Mouse (Mus musculus) embryonic facial prominence, embryonic 13.5 days (tissue): ENCODE results near the gene Hdac9. TPM values are rescaled to one million over a fixed set of nuclear protein-coding genes. Genes with fewer than 3 reads are reported as not detected.

Source experiments
- ATAC-seq: fragments of 200-750 bp; cut with Nextera tagmentation; 2 replicates; pipeline ENCODE4 v1.8.0; 2017; ENCODE audit warnings: low read depth; ENCODE audit not compliant: insufficient number of reproducible peaks, insufficient read depth, low FRiP score, low TSS enrichment
- H3K27ac ChIP-seq: fragments of 300-500 bp; sonication (generic); 2 replicates; pipeline ENCODE4 v1.5.1; 2015; ENCODE audit warnings: moderate library complexity, mild to moderate bottlenecking, inconsistent platforms
- H3K27me3 ChIP-seq: fragments of 300-500 bp; sonication (generic); 2 replicates; pipeline ENCODE4 v1.6.1; 2015; ENCODE audit warnings: mild to moderate bottlenecking, inconsistent platforms
- H3K36me3 ChIP-seq: fragments of 300-500 bp; sonication (generic); 2 replicates; pipeline ENCODE4 v1.6.1; 2015; ENCODE audit warnings: mild to moderate bottlenecking, inconsistent platforms
- H3K4me1 ChIP-seq: fragments of 300-500 bp; sonication (generic); 2 replicates; pipeline ENCODE4 v1.6.1; 2015; ENCODE audit warnings: inconsistent platforms
- H3K4me2 ChIP-seq: fragments of 300-500 bp; sonication (generic); 2 replicates; pipeline ENCODE4 v1.6.1; 2015; ENCODE audit warnings: moderate library complexity, mild to moderate bottlenecking, inconsistent platforms
- H3K4me3 ChIP-seq: fragments of 300-500 bp; sonication (generic); 2 replicates; pipeline ENCODE4 v1.5.1; 2015; ENCODE audit warnings: mild to moderate bottlenecking, inconsistent platforms
- H3K9ac ChIP-seq: fragments of 300-500 bp; sonication (generic); 2 replicates; pipeline ENCODE4 v1.6.1; 2015; ENCODE audit warnings: mild to moderate bottlenecking, inconsistent platforms
- H3K9me3 ChIP-seq: fragments of 300-500 bp; sonication (generic); 2 replicates; pipeline ENCODE4 v1.6.1; 2016; ENCODE audit warnings: inconsistent platforms
- WGBS: fragments of 180-500 bp; shearing (Covaris S2); methylation state at CpG from one replicate; pipeline ENCODE4 v1.1.7; 2015; ENCODE audit warnings: mixed read lengths; 5-methylcytosine and 5-hydroxymethylcytosine counted together
- polyA plus RNA-seq: library from polyadenylated mRNA; unstranded; fragments of >200 nt; fragmentation: Nextera tagmentation; extraction: Ambion mirVana; gene quantifications from 2 replicates; pipeline ENCODE4 v1.2.1, GENCODE M21; 2015

The Hdac9 gene
- polyA plus RNA-seq, 1 experiment from 2014 or later = 7.6 TPM

DNA sequence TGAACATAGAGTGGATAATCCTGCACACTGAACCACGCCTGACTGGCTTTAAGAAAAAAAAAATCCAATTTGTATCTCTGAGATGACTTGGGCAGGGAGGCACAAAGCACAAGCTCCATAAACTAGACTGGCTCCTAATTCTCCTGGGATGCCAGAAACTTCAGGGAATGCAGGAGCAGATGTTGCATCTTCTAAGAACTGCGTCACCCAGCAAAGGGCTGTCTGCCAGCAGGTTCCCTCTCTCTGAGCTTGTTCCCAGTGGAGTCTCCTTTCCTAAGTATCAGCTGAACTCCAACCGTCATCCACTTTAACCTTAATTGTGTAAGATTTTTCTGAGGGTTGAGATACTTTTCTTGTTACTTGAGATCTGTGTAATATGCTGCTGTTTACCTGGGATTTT is 140.7 kb downstream of the Hdac9 start:
- H3K9ac ChIP-seq = no peak overlapping the region
- no peak overlapping the region for H3K27ac ChIP-seq
- no peak overlapping the region for H3K4me3 ChIP-seq
- H3K27me3 ChIP-seq = no peaks in the 10 kb centered on the region
- 52% methylated on average over 3 of the region's 3 CpGs for WGBS
- H3K4me2 ChIP-seq = no peak overlapping the region
- no peak for ATAC-seq
- no peaks in the 10 kb centered on the region for H3K4me1 ChIP-seq
- H3K36me3 ChIP-seq = no peaks in the 10 kb centered on the region
- no peaks in the 10 kb centered on the region for H3K9me3 ChIP-seq

DNA sequence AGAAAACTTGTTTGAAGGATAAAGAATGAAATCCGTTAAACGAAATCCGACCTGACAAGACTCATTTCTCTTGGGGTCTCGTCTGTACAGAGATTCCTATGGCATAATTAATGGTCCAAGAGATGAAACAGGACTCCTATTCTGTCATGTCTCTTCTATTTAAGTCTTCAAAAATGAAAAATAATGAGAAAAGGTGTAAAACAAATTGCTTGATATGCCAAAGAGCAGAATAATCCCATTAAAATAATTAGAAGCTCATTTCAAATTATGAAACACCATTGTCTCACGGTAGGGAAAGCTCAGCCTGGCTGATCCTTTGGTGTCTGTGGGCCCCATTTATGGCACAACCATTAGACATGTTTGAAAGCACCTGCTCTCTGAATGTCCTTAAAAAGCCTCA is 142.8 kb downstream of the Hdac9 start:
- Histone ChIP-seq H3K36me3 (no peaks in the 10 kb centered on the region), H3K27me3 (no peaks in the 10 kb centered on the region), H3K4me2 (no peak overlapping the region), H3K27ac (no peak overlapping the region), H3K9ac (no peak overlapping the region), H3K9me3 (no peaks in the 10 kb centered on the region), H3K4me3 (no peak overlapping the region), H3K4me1 (no peaks in the 10 kb centered on the region)
- 61% methylated on average over 5 of the region's 5 CpGs for WGBS
- ATAC-seq = no peak

DNA sequence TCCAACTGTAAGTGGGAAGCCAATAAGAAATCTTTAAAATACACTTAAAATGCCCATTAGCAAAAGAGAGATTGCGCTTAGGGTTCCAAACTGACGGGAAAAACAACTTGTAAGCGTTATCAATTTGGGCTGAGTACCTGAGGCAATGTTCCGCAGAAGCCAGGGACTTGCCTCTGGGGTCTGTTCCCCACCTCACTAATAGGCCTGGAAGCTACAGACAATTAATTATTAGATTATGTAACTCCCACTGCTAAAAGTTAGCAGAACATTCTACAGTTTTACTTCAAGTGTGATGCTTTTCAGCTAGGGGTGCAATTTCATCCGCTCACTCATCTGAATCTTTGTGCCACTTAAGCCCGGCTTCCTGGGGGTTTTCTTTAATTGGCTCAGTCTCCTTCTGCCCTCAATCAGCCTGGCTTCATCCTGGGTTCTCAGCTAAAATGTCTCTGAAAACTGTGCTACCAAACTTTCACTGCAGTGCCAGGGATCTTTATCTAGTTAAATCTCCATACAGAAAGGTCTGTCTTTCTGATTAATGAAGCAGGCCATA is 149.6 kb downstream of the Hdac9 start:
- H3K4me1 ChIP-seq = no peaks in the 10 kb centered on the region
- WGBS = 69% methylated on average over 6 of the region's 6 CpGs
- ATAC-seq = no peak

DNA sequence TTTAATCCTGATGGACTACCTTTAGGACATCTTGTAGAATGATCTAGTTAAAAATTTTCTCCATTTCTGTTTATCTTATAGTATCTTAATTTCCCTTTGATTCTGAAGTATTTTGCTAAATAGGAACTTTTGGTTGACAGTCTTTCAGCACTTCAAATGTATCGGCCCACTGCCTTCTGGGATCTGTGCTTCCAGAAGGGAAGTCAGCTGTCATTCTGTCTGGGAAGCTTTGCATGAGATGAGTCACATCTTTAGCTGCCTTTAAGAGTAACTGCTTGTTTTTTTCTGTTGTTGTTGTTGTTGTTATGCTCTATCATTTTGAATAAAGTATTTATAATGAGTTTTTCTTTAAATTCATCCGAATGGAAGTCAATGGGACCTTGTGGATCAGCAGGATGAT is 169.6 kb downstream of the Hdac9 start:
- H3K9me3 ChIP-seq = no peaks in the 10 kb centered on the region
- no peak overlapping the region for H3K9ac ChIP-seq
- ATAC-seq = no peak
- no peaks in the 10 kb centered on the region for H3K4me1 ChIP-seq
- H3K36me3 ChIP-seq = no peaks in the 10 kb centered on the region
- WGBS = 70% methylated on average over 2 of the region's 2 CpGs
- no peak overlapping the region for H3K4me3 ChIP-seq
- H3K4me2 ChIP-seq = no peak overlapping the region
- no peaks in the 10 kb centered on the region for H3K27me3 ChIP-seq
- H3K27ac ChIP-seq = no peak overlapping the region

More for the DNA sequence above, 149.6 kb downstream of the Hdac9 start:
- Histone ChIP-seq H3K4me2 (no peak overlapping the region), H3K4me3 (no peak overlapping the region), H3K27me3 (no peaks in the 10 kb centered on the region), H3K36me3 (no peaks in the 10 kb centered on the region), H3K9ac (no peak overlapping the region), H3K27ac (no peak overlapping the region), H3K9me3 (no peaks in the 10 kb centered on the region)

DNA sequence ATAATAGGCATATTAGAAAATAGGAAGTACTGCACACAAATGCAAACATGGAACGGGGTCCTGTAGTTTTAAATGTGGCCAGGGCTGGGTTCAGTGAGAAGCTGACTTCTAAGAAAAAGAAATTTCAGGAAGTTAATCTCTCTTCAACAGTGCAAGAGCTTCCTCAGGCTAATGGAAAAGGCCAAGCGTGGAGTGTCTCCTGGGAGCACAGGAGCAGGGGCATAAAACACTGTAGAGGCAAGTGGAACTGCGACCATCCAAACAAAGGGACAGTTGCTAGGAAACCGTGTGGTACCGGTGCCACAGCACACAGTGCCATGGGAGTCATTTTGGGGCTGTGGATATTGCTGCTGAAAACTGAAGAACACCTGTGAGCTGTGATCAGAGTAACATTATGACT is 191.7 kb downstream of the Hdac9 start:
- Histone ChIP-seq H3K27ac (no peak overlapping the region), H3K4me1 (no peaks in the 10 kb centered on the region), H3K27me3 (no peaks in the 10 kb centered on the region), H3K4me3 (no peak overlapping the region), H3K4me2 (no peak overlapping the region), H3K9ac (no peak overlapping the region), H3K9me3 (no peaks in the 10 kb centered on the region), H3K36me3 (no peaks in the 10 kb centered on the region)
- no peak for ATAC-seq
- WGBS = 74% methylated on average over 5 of the region's 5 CpGs

DNA sequence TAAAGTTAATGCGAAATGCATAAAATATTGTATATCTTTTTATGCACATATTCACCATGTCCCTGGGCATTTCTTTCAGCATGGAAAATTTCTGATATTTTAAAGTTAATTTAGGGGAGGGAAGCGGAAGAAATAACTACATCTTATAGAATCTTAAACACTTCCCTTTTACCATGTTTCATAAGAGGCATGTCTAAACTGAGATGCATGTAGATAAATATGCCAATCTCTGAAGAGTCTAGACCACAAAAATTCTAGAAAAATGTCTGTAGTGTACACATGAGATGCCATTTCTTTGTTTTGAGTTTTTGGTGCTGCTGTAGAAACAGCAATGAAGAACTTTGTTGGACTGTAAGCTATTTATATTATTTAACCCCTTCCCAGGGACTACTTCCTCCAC is 192.6 kb downstream of the Hdac9 start:
- no peak for ATAC-seq
- WGBS = 56% methylated on average over 2 of the region's 2 CpGs

DNA sequence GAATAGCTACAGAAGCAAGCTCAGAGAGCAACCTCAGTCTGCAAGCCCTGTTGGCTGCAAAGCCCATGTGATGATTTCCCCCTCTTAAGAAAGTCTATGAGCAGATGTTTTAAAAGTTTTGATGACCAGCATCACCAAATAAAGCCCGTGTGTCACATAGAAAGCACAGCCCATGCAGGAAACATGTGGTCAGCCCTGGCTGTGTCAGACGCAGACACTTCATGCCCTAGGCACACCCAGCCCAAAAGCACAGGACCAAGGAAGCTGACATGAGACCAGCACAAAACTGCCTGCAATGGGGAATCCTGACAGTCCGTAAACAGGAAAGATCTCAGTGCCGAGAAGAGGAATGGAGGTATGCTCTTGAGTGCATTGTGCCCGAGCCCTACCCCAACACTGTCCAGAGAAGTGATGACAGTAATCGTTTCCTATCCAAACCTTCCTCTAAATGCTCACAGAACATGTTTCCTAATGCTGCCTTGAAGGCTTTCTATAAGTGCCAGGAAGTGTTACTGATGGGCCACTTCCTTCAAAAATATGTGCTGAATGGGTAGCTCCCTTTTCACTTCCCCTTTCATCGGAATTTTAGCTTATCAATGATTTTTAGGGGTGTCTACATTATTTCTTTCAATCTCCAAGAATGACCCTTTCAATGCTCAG is 193.9 kb downstream of the Hdac9 start:
- Histone ChIP-seq H3K4me1 (no peaks in the 10 kb centered on the region), H3K4me3 (no peak overlapping the region), H3K4me2 (no peak overlapping the region), H3K36me3 (no peaks in the 10 kb centered on the region), H3K9ac (no peak overlapping the region), H3K27ac (no peak overlapping the region), H3K27me3 (no peaks in the 10 kb centered on the region), H3K9me3 (no peaks in the 10 kb centered on the region)
- no peak for ATAC-seq
- 72% methylated on average over 7 of the region's 7 CpGs for WGBS

More for the DNA sequence above, 192.6 kb downstream of the Hdac9 start:
- no peak overlapping the region for H3K4me3 ChIP-seq
- no peaks in the 10 kb centered on the region for H3K27me3 ChIP-seq
- no peaks in the 10 kb centered on the region for H3K36me3 ChIP-seq
- H3K4me1 ChIP-seq = no peaks in the 10 kb centered on the region
- H3K27ac ChIP-seq = no peak overlapping the region
- no peaks in the 10 kb centered on the region for H3K9me3 ChIP-seq
- H3K9ac ChIP-seq = no peak overlapping the region
- no peak overlapping the region for H3K4me2 ChIP-seq

DNA sequence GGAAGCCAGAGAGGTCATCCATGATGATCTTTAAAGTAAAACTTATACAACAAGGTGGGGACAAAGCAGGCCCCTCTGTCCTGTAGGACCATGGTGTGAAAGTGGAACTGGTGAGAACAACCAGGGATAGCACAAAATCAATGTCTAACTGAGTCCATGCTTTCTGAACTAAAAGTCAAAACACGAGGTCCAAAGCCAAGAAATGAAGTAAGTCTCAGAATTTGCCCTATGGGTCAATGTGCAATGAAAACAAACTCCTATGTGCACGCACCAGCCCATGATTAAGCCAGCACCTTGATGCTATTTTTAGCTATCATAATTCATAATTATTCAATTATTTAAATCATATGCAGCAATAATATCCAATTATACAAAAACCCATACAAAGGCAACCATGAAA is 196.0 kb downstream of the Hdac9 start:
- Histone ChIP-seq H3K4me1 (no peaks in the 10 kb centered on the region), H3K9ac (no peak overlapping the region), H3K36me3 (no peaks in the 10 kb centered on the region), H3K4me2 (no peak overlapping the region), H3K4me3 (no peak overlapping the region), H3K9me3 (no peaks in the 10 kb centered on the region), H3K27me3 (no peaks in the 10 kb centered on the region), H3K27ac (no peak overlapping the region)
- no peak for ATAC-seq
- 66% methylated on average over 2 of the region's 2 CpGs for WGBS

DNA sequence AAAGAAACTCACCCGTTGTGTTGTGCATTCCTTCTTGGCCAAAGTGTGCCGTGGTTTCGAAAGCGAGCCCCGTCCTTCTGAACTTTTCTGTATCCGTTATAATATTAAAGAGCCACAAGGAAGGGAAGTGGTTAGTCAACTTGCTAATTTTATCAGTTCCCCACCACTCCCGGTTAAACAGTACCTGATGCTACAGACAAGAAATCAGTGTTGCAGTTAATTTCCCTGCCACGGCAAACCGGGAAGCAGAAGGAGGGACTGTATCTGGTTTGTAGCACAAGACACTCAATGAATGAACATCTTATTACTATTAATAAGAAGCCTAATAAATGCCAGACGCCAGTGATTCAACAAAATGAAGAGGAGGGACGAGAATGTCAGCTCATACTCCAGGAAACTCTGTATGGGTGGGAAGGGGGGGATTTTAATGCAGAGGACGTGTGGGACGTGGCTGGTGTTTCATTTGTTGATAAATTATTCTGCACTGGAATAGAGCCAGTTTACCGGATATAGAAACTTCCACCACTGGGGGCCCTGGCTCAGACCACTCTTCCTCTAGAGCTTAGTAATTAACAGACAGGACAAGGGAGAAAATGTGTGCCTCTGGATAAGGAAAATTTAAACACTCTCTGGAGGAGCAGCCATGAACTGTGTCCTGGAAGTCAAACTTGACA is 202.5 kb downstream of the Hdac9 start:
- Histone ChIP-seq H3K36me3 (no peaks in the 10 kb centered on the region), H3K9ac (no peak overlapping the region), H3K4me2 (peak overlapping the region; percentile 53), H3K27me3 (no peaks in the 10 kb centered on the region), H3K4me1 (peaks cover 15% of the 10 kb centered on the region), H3K9me3 (no peaks in the 10 kb centered on the region), H3K27ac (no peak overlapping the region), H3K4me3 (peak overlapping the region; percentile 21)
- ATAC-seq = no peak
- 23% methylated on average over 14 of the region's 14 CpGs for WGBS

DNA sequence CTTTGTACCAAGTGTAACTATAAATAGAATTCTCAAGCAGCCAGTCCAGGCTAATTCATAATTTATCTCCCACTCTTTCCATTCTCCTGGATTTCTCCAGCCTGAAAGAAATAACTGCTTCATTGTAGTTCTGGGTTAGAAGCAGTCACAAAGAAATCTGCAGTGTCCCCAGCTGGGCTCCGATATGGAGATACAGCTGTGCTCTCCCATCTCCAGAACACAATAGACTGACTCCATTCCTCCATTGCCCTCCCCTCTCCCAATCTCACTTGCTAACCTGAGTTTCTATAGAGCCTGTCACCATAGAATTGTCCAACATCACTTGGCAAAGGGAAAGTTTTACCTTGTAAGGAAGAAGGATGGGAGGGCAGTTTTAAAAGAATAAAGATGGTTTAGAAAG is 218.9 kb downstream of the Hdac9 start:
- Histone ChIP-seq H3K4me2 (no peak overlapping the region), H3K9ac (no peak overlapping the region), H3K9me3 (no peaks in the 10 kb centered on the region), H3K27me3 (no peaks in the 10 kb centered on the region), H3K4me3 (no peak overlapping the region), H3K36me3 (no peaks in the 10 kb centered on the region), H3K4me1 (0 out of 2 replicates have a peak, but pooled peaks cover 4% of the 10 kb centered on the region), H3K27ac (no peak overlapping the region)
- 66% methylated on average over 1 of the region's 1 CpGs for WGBS
- ATAC-seq = no peak

DNA sequence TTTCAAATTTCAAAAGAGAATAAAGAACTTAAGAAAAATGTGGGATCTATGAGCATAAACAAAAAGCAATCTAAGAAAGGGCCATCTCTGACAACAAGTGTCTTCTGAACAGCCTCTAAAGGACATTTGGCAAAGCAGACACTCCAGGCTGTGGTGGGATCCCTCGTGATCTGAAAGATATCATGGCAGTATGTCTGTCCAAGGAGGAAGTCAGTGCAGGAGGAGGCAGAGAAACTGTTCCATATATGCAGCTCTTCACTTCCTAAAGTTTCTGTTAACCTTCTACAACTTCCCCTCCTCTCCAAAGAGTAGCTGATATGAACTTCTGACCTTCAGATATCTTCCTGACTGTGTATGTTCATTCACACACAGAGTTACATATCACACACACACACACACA is 220.2 kb downstream of the Hdac9 start:
- H3K4me3 ChIP-seq = no peak overlapping the region
- no peak overlapping the region for H3K4me2 ChIP-seq
- 0 out of 2 replicates have a peak, but pooled peaks cover 4% of the 10 kb centered on the region for H3K4me1 ChIP-seq
- 74% methylated on average over 1 of the region's 1 CpGs for WGBS
- no peaks in the 10 kb centered on the region for H3K9me3 ChIP-seq
- H3K27ac ChIP-seq = no peak overlapping the region
- no peaks in the 10 kb centered on the region for H3K27me3 ChIP-seq
- ATAC-seq = no peak
- H3K9ac ChIP-seq = no peak overlapping the region
- no peaks in the 10 kb centered on the region for H3K36me3 ChIP-seq

DNA sequence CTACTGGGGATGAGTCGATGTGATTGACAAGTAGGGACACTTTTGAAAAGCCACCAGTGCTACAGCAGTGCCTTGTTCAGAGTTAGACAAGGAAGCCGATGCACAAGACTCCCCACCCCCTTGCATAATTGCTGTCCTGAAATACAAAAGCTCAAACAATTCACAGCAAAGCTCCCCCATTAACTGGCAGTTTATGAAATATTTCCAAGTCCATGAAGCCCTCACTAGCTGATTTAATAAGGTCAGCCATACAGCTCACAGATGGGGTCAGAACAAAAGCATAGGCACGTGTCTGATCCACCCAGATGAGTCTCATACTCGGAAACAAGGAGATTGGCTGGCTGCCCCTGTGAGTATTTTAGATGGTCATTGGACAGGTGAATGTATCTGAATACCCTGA is 228.0 kb downstream of the Hdac9 start:
- Histone ChIP-seq H3K27me3 (no peaks in the 10 kb centered on the region), H3K36me3 (no peaks in the 10 kb centered on the region), H3K27ac (no peak overlapping the region), H3K9ac (no peak overlapping the region), H3K9me3 (no peaks in the 10 kb centered on the region), H3K4me3 (no peak overlapping the region), H3K4me1 (no peaks in the 10 kb centered on the region), H3K4me2 (no peak overlapping the region)
- 70% methylated on average over 4 of the region's 4 CpGs for WGBS
- ATAC-seq = no peak
